Mouse (Mus musculus) cortical plate, adult 2 months (tissue): Measurements from ENCODE around the gene Fkbp10. TPM values are rescaled to one million over a fixed set of nuclear protein-coding genes. Genes with fewer than 3 reads are reported as not detected.

ENCODE experiments used
- H3K27ac ChIP-seq: fragments of 200-500 bp; 2 replicates; pipeline ENCODE4 v1.5.1; 2012; ENCODE audit warnings: low read length, control low read depth, inconsistent platforms; ENCODE audit not compliant: insufficient read depth
- H3K4me1 ChIP-seq: fragments of 200-500 bp; 2 replicates; pipeline ENCODE4 v1.6.1; 2011; ENCODE audit warnings: low read length; ENCODE audit not compliant: control insufficient read depth, insufficient read depth
- H3K4me3 ChIP-seq: fragments of 200-500 bp; 2 replicates; pipeline ENCODE4 v1.5.1; 2011; ENCODE audit warnings: mild to moderate bottlenecking, low read length, control low read depth; ENCODE audit not compliant: insufficient read depth
- CTCF ChIP-seq: fragments of 200-500 bp; IDR thresholded peaks from 2 replicates; pipeline ENCODE4 v1.5.1; 2011; ENCODE audit warnings: mild to moderate bottlenecking, control low read depth, low read length; ENCODE audit not compliant: insufficient read depth; ENCODE audit errors: extremely low read depth
- POLR2A ChIP-seq: fragments of 200-500 bp; IDR thresholded peaks from 2 replicates; pipeline ENCODE4 v1.6.1; 2011; ENCODE audit warnings: mild to moderate bottlenecking, low read length, control low read depth; ENCODE audit not compliant: insufficient read depth; ENCODE audit errors: extremely low read depth
- polyA plus RNA-seq: library from polyadenylated mRNA; depleted of rRNA; stranded (reverse); fragments of >200 nt; gene quantifications from 2 replicates; pipeline ENCODE4 v1.2.3, GENCODE M21; 2012

Gene Fkbp10
- polyA plus RNA-seq, 1 experiment = 9.6 TPM

- no peak for TF ChIP-seq CTCF
- TF ChIP-seq POLR2A = no peak
- H3K27ac ChIP-seq = no peak overlapping the region
- no peak overlapping the region for H3K4me3 ChIP-seq
- H3K4me1 ChIP-seq = no peaks in the 10 kb centered on the region
These were observed 32.8 kb upstream of the Fkbp10 start for GRCm38 (mm10) chr11:100382682-100383081.

- Histone ChIP-seq H3K4me3 (no peak overlapping the region), H3K4me1 (peaks cover 4% of the 10 kb centered on the region; the same call in 1 of the 2 replicates), H3K27ac (no peak overlapping the region)
- TF ChIP-seq CTCF (no peak), POLR2A (no peak)
These were observed 30.5 kb upstream of the Fkbp10 start for GRCm38 (mm10) chr11:100385016-100385415.

GRCm38 (mm10) chr11:100386586-100386985 lies 28.9 kb upstream of the Fkbp10 start:
- no peak overlapping the region for H3K27ac ChIP-seq
- peaks cover 4% of the 10 kb centered on the region; the same call in 1 of the 2 replicates for H3K4me1 ChIP-seq
- H3K4me3 ChIP-seq = no peak overlapping the region
- no peak for TF ChIP-seq POLR2A
- TF ChIP-seq CTCF = no peak

- no peak overlapping the region for H3K4me3 ChIP-seq
- TF ChIP-seq CTCF (no peak), POLR2A (no peak)
- no peak overlapping the region for H3K27ac ChIP-seq
- peaks cover 4% of the 10 kb centered on the region; the same call in 1 of the 2 replicates for H3K4me1 ChIP-seq
These were observed 28.4 kb upstream of the Fkbp10 start for GRCm38 (mm10) chr11:100387111-100387510.

- TF ChIP-seq CTCF = no peak
- TF ChIP-seq POLR2A = no peak
- Histone ChIP-seq H3K27ac (no peak overlapping the region), H3K4me3 (no peak overlapping the region), H3K4me1 (peaks cover 4% of the 10 kb centered on the region; the same call in 1 of the 2 replicates)
These were observed 27.7 kb upstream of the Fkbp10 start for GRCm38 (mm10) chr11:100387589-100388375.

- peaks cover 6% of the 10 kb centered on the region for H3K4me1 ChIP-seq
- TF ChIP-seq POLR2A = no peak
- no peak for TF ChIP-seq CTCF
- no peak overlapping the region for H3K4me3 ChIP-seq
- H3K27ac ChIP-seq = peak overlapping the region; percentile 32; the same call in 1 of the 2 replicates
These were observed 26.9 kb upstream of the Fkbp10 start for GRCm38 (mm10) chr11:100388588-100388987.

GRCm38 (mm10) chr11:100389931-100390445 lies 25.5 kb upstream of the Fkbp10 start:
- H3K4me3 ChIP-seq = no peak overlapping the region
- peaks cover 9% of the 10 kb centered on the region for H3K4me1 ChIP-seq
- peak overlapping the region; percentile 69 for H3K27ac ChIP-seq
- TF ChIP-seq POLR2A = no peak
- TF ChIP-seq CTCF = no peak

- peak overlapping the region; percentile 55 for H3K27ac ChIP-seq
- H3K4me3 ChIP-seq = no peak overlapping the region
- peaks cover 13% of the 10 kb centered on the region for H3K4me1 ChIP-seq
- TF ChIP-seq CTCF = no peak
- no peak for TF ChIP-seq POLR2A
These were observed 24.2 kb upstream of the Fkbp10 start for GRCm38 (mm10) chr11:100391081-100391883.

GRCm38 (mm10) chr11:100391884-100392345 lies 23.6 kb upstream of the Fkbp10 start:
- no peak for TF ChIP-seq POLR2A
- H3K4me3 ChIP-seq = no peak overlapping the region
- H3K27ac ChIP-seq = no peak overlapping the region
- H3K4me1 ChIP-seq = peaks cover 13% of the 10 kb centered on the region
